Mouse (Mus musculus) urinary bladder, postnatal 36 days (tissue): ENCODE data around the gene Grpr.

Experiments
- DNase-seq, 2 experiments: peaks; one replicate each; pipeline ENCODE4 v3.0.0; 2022; ENCODE audit warnings: low spot score in 2 of 2, mixed read lengths in 1 of 2

The Grpr gene

DNA sequence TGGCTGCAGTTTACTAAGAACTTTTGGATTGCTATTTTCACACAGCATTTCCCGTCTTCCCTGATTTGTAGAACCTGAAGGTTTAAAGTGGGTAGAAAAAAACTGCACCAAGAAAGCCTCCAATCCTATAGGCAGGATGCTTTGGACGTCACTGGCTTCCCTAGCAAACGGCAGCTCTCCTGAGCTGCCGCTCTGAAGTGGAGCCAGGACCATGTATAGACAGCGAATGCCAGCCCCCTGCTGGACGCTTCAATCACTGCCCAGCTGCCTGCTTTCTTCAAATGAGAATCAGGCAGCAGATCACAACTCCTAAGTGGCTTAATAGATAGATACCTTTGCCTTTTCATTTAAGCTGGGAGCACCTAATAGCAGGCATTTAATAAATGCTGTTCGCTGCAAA is at the start of gene Grpr:
TSS of gene Grpr (minus strand) at position 12 of the 400 bp plus-strand sequence.
- DNase-seq: peak; percentile 1 to 6

- DNase-seq: no peak
Measured at GRCm38 (mm10) chrX:163560521-163560920, 11.0 kb upstream of the Grpr start.

- no peak for DNase-seq
Measured at GRCm38 (mm10) chrX:163547042-163547441, 2.4 kb downstream of the Grpr start.

- DNase-seq: no peak
Measured at GRCm38 (mm10) chrX:163532836-163533235, 16.6 kb downstream of the Grpr start.

GRCm38 (mm10) chrX:163518963-163519541 is 30.4 kb downstream of the Grpr start:
- DNase-seq: no peak

GRCm38 (mm10) chrX:163511766-163512165 is 37.7 kb downstream of the Grpr start:
- no peak for DNase-seq

DNA sequence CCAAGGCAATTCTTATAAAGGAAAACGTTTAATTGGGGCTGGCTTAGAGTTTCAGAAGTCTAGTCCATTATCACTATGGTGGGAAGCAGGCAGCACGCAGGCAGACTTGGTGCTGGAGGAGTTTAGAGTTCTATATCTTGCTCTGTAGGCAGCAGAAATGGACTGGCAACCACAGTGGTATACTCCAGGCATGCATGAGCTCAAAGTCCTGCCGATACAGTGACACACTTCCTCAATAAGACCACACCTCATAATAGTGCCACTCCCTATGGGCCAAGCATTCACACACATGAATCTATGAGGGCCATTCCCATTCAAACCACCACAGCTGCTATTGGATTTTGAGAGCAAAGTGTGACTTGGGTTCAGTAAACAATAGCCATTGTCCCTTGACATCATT is 47.4 kb downstream of the Grpr start:
- DNase-seq: no peak
